Mouse (Mus musculus): ENCODE measurements around the gene Tefm. TPM values are rescaled to one million over a fixed set of nuclear protein-coding genes. Genes with fewer than 3 reads are reported as not detected.
A peak's percentile ranks its signal among the peaks of the same experiment; 100 is the strongest.

The Tefm gene
- polyA plus RNA-seq, 1 experiment: 0.44 TPM

GRCm38 (mm10) chr11:80132050-80132449 is 9.9 kb downstream of the Tefm start:
- H3K9me3 ChIP-seq: no peaks in the 10 kb centered on the region
- peaks cover 79% of the 10 kb centered on the region for H3K36me3 ChIP-seq (replicated peaks; ENCODE audit: low read length)
- H3K4me1 ChIP-seq: no peaks in the 10 kb centered on the region
- TF ChIP-seq FLI1 (IDR thresholded peaks at IDR 0.05; ENCODE audit: low read length) (no peak), GATA1 (IDR thresholded peaks at IDR 0.05; ENCODE audit: borderline replicate concordance, low read length) (no peak)
- no peak overlapping the region for H3K4me3 ChIP-seq (replicated peaks)
- no peaks in the 10 kb centered on the region for H3K27me3 ChIP-seq (replicated peaks)

DNA sequence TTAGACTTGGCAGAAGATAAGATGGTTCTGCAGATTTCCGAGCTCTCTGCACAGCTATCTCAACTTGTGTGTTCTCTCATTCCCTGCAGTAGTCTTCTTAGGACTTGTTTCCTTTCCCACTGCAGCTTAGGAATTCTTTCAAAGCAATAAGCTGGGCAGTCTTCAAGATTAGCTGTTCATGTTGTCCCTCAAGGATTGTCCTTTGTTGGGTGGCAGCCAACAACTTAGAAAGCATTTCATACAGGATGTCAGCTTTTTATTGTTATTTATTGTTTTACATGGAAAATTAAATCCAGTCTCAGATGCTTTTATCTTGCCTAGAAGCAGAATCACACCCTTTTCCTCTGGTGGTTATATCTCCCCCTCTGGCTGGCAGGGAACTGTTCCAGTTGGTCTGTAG is 25.6 kb downstream of the Tefm start:
- Histone ChIP-seq H3K27me3 (replicated peaks) (no peaks in the 10 kb centered on the region), H3K4me1 (no peaks in the 10 kb centered on the region), H3K9me3 (no peaks in the 10 kb centered on the region), H3K4me3 (replicated peaks) (no peak overlapping the region), H3K36me3 (replicated peaks; ENCODE audit: low read length) (peaks cover 86% of the 10 kb centered on the region)
- TF ChIP-seq FLI1 (IDR thresholded peaks at IDR 0.05; ENCODE audit: low read length): no peak
- no peak for TF ChIP-seq GATA1 (IDR thresholded peaks at IDR 0.05; ENCODE audit: borderline replicate concordance, low read length)

DNA sequence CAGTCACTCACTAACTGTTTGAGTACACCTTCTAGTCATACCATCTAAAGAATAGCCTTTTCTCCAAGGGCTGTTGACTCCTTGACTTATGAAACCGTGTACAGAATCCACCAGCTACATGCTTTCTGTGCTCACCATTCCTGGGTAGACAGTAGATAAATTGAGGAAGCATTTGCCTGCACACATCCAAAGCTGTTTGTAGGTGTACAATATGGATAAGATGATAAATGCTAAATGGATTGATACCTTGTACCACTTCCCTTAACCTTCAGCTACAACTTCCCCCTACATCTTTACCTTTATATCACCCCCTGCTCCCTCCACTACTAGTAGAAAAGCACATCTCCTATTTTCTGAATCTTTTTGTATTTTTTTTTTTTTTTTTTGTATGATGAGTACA is 37.6 kb downstream of the Tefm start:
- TF ChIP-seq GATA1 (IDR thresholded peaks at IDR 0.05; ENCODE audit: borderline replicate concordance, low read length): no peak
- TF ChIP-seq FLI1 (IDR thresholded peaks at IDR 0.05; ENCODE audit: low read length): no peak
- Histone ChIP-seq H3K27me3 (replicated peaks) (no peaks in the 10 kb centered on the region), H3K36me3 (replicated peaks; ENCODE audit: low read length) (peaks cover 75% of the 10 kb centered on the region), H3K4me3 (replicated peaks) (no peak overlapping the region), H3K9me3 (no peaks in the 10 kb centered on the region), H3K4me1 (no peaks in the 10 kb centered on the region)

- Histone ChIP-seq H3K4me3 (replicated peaks) (no peak overlapping the region), H3K4me1 (no peaks in the 10 kb centered on the region), H3K36me3 (replicated peaks; ENCODE audit: low read length) (peaks cover 70% of the 10 kb centered on the region), H3K27me3 (replicated peaks) (no peaks in the 10 kb centered on the region), H3K9me3 (no peaks in the 10 kb centered on the region)
- no peak for TF ChIP-seq GATA1 (IDR thresholded peaks at IDR 0.05; ENCODE audit: borderline replicate concordance, low read length)
- TF ChIP-seq FLI1 (IDR thresholded peaks at IDR 0.05; ENCODE audit: low read length): no peak
Observed at GRCm38 (mm10) chr11:80101298-80101697, 40.7 kb downstream of the Tefm start.

DNA sequence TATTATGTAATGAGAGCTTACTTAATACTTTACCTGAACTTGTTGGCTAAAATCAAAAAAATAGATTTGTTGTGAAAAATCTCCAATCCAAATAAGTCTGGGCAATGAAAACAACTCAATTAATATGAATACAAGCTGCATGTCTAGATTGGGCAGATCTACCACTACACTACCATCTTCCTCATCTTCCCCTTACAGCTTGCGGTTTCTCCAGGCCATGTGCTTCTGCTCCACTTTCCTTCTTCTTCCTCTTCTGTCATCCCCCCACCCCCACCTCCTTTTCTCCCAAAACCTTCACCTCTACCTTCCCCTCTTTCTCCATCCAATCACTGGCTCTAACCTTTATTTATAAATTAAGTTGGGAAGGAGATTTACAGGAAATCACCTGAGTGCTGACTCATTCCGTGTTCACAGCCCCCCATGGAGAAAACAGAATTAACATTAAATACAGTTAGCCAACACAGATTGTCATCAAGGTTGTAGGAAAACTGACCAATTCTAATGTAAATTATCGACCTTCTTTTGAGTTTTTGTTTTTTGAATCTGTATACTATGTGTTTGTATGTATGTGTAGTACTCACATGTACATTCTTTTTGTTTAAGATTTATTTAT is 43.4 kb downstream of the Tefm start:
- Histone ChIP-seq H3K27me3 (replicated peaks) (no peaks in the 10 kb centered on the region), H3K36me3 (replicated peaks; ENCODE audit: low read length) (peaks cover 76% of the 10 kb centered on the region), H3K4me1 (peaks cover 11% of the 10 kb centered on the region), H3K4me3 (replicated peaks) (no peak overlapping the region), H3K9me3 (no peaks in the 10 kb centered on the region)
- no peak for TF ChIP-seq GATA1 (IDR thresholded peaks at IDR 0.05; ENCODE audit: borderline replicate concordance, low read length)
- no peak for TF ChIP-seq FLI1 (IDR thresholded peaks at IDR 0.05; ENCODE audit: low read length)

DNA sequence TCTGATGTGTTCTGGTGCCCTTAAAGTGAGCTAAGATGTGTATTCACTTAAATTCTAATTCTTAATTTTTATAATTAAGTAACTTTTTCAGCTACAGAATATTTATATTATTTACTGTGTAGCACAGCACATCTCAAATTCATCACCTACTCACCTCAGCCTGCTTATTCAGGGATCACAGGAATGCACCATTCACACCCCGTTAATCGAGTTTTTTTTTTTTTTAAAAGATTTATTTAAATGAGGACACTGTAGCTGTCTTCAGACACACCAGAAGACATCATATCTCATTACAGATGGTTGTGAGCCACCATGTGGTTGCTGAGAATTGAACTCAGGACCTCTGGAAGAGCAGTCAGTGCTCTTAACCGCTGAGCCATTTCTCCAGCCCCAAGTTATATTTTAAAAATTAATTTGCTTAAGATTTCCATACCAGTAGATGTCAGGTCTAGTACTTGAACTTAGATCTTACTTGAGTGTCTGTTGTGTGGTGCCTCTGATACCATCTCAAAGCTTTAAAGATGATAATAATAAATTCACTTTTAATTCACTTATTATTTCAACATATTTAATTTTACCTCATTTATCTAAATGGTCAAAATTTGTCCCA is 51.3 kb downstream of the Tefm start:
- H3K27me3 ChIP-seq (replicated peaks): no peaks in the 10 kb centered on the region
- no peaks in the 10 kb centered on the region for H3K9me3 ChIP-seq
- peaks cover 19% of the 10 kb centered on the region for H3K36me3 ChIP-seq (replicated peaks; ENCODE audit: low read length)
- H3K4me3 ChIP-seq (replicated peaks): peak overlapping the region; percentile 95
- peaks cover 59% of the 10 kb centered on the region for H3K4me1 ChIP-seq
- TF ChIP-seq FLI1 (IDR thresholded peaks at IDR 0.05; ENCODE audit: low read length) (no peak), GATA1 (IDR thresholded peaks at IDR 0.05; ENCODE audit: borderline replicate concordance, low read length) (no peak)

DNA sequence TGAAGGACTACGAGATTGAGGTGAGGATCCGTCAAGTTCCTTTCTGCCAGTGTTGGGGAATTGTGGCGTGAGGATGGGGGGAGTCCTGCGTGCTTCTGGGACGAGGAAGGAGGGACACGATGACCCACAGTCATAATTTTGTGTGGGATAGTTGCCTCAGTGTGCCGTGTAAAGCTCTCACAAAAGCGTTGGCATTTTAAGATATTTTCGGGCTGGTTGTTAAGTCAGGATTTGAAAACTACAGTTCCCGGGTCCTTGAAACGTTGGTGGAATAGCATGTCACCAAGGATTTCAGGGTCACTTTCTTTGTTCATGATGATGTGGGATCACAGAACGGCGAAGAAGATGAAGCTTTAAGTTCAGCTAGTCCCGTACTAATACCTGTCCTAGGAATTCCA is 52.2 kb downstream of the Tefm start:
- Histone ChIP-seq H3K27me3 (replicated peaks) (no peaks in the 10 kb centered on the region), H3K36me3 (replicated peaks; ENCODE audit: low read length) (peaks cover 11% of the 10 kb centered on the region), H3K4me1 (peaks cover 64% of the 10 kb centered on the region), H3K4me3 (replicated peaks) (peak overlapping the region; percentile 95), H3K9me3 (no peaks in the 10 kb centered on the region)
- TF ChIP-seq GATA1 (IDR thresholded peaks at IDR 0.05; ENCODE audit: borderline replicate concordance, low read length) (no peak), FLI1 (IDR thresholded peaks at IDR 0.05; ENCODE audit: low read length) (no peak)

DNA sequence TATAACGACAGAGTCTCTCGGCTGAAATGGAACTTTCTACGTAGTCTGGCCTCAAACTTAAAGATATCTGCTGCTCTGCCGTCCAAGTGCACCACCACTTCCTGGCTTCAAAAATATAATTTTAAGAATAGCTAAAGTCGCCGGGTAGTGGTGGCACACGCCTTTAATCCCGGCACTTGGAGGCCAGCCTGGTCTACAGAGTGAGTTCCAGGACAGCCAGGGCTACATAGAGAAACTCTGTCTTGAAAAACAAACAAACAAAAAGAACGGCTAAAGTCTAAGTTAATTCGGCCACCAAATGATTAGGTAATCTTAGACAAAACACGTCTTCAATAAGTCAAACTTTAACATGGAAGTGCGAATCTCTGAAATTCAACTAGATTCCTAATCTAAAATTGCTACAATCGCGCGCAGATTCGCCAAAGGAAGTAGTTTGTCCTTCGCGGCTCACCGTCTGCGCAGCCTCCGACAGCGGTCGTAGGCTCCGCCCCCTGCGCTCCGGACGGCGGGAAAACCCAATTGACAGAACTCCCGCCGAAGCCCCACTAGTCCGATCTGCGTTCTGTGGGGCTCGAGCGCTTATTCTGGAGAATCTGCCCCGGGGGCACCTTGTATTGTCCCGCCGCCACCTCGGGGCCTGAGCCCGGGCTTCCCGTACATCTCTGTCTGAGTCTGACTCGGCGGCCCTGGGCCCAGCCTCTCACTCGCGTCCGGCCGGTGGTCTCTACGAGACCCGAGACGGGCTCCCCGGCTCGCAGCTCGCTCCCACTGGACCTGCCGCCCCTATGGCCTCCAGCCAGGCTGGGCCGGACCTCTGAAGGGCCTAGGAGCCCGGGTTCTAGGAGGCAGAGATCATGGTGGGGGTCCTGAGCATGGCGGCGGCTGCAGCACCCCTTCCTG is 52.8 kb downstream of the Tefm start, which contains the start of gene Atad5:
Gene Atad5, plus strand, starts transcription at position 484 of the 900 bp plus-strand sequence.
- H3K36me3 ChIP-seq (replicated peaks; ENCODE audit: low read length): peaks cover 4% of the 10 kb centered on the region
- no peaks in the 10 kb centered on the region for H3K9me3 ChIP-seq
- peak within 1 kb of the TSS; percentile 95 for H3K4me3 ChIP-seq (replicated peaks)
- no peaks in the 10 kb centered on the region for H3K27me3 ChIP-seq (replicated peaks)
- peaks cover 58% of the 10 kb centered on the region for H3K4me1 ChIP-seq
- no peak for TF ChIP-seq GATA1 (IDR thresholded peaks at IDR 0.05; ENCODE audit: borderline replicate concordance, low read length)
- TF ChIP-seq FLI1 (IDR thresholded peaks at IDR 0.05; ENCODE audit: low read length): peak; percentile 41; the same call in 1 of the 2 replicates

GRCm38 (mm10) chr11:80086844-80087243 is 55.1 kb downstream of the Tefm start:
- H3K4me3 ChIP-seq (replicated peaks): peak overlapping the region; percentile 80
- peaks cover 55% of the 10 kb centered on the region for H3K4me1 ChIP-seq
- no peaks in the 10 kb centered on the region for H3K27me3 ChIP-seq (replicated peaks)
- H3K36me3 ChIP-seq (replicated peaks; ENCODE audit: low read length): peaks cover 8% of the 10 kb centered on the region
- H3K9me3 ChIP-seq: peaks cover 8% of the 10 kb centered on the region
- no peak for TF ChIP-seq GATA1 (IDR thresholded peaks at IDR 0.05; ENCODE audit: borderline replicate concordance, low read length)
- no peak for TF ChIP-seq FLI1 (IDR thresholded peaks at IDR 0.05; ENCODE audit: low read length)

Other genes starting within 250 kb of the Tefm start
- 2.4 TPM in 1 of 2 replicates, not detected in the other for gene Utp6, start 179.8 kb downstream of the Tefm start, polyA plus RNA-seq (2012; ENCODE audit: insufficient read depth, low replicate concordance)
- 2.8 and 3.0 TPM in 2 replicates for gene Suz12, start 149.1 kb downstream of the Tefm start, polyA plus RNA-seq (2012; ENCODE audit: insufficient read depth, low replicate concordance)
- gene Crlf3, start 61.2 kb downstream of the Tefm start, polyA plus RNA-seq (2012; ENCODE audit: insufficient read depth, low replicate concordance): 3.0 and 15.0 TPM in 2 replicates
- 0.47 TPM in 1 of 2 replicates, not detected in the other for gene Atad5, start 52.8 kb downstream of the Tefm start, polyA plus RNA-seq (2012; ENCODE audit: insufficient read depth, low replicate concordance)
- 4.2 TPM in 1 of 2 replicates, not detected in the other for gene Adap2, start 11.9 kb upstream of the Tefm start, polyA plus RNA-seq (2012; ENCODE audit: insufficient read depth, low replicate concordance)
- 2.6 and 3.6 TPM in 2 replicates for gene Rnf135, start 41.7 kb upstream of the Tefm start, polyA plus RNA-seq (2012; ENCODE audit: insufficient read depth, low replicate concordance)
- 2.6 and 3.2 TPM in 2 replicates for gene Rhot1, start 66.8 kb upstream of the Tefm start, polyA plus RNA-seq (2012; ENCODE audit: insufficient read depth, low replicate concordance)
- gene Rhbdl3, start 158.7 kb upstream of the Tefm start, polyA plus RNA-seq (2012; ENCODE audit: insufficient read depth, low replicate concordance): 3.2 and 5.6 TPM in 2 replicates
- 0.60 and 1.8 TPM in 2 replicates for gene 5730455P16Rik, start 235.9 kb upstream of the Tefm start, polyA plus RNA-seq (2012; ENCODE audit: insufficient read depth, low replicate concordance)
- gene Zfp207, start 241.1 kb upstream of the Tefm start, polyA plus RNA-seq (2012; ENCODE audit: insufficient read depth, low replicate concordance): 11.3 and 21.4 TPM in 2 replicates